Mouse (Mus musculus): ENCODE data around the gene Zbtb3. TPM values are rescaled to one million over a fixed set of nuclear protein-coding genes. Genes with fewer than 3 reads are reported as not detected.

The Zbtb3 gene
- polyA plus RNA-seq (2012; rRNA removed), result 2.4 and 2.5 TPM in 2 replicates

DNA sequence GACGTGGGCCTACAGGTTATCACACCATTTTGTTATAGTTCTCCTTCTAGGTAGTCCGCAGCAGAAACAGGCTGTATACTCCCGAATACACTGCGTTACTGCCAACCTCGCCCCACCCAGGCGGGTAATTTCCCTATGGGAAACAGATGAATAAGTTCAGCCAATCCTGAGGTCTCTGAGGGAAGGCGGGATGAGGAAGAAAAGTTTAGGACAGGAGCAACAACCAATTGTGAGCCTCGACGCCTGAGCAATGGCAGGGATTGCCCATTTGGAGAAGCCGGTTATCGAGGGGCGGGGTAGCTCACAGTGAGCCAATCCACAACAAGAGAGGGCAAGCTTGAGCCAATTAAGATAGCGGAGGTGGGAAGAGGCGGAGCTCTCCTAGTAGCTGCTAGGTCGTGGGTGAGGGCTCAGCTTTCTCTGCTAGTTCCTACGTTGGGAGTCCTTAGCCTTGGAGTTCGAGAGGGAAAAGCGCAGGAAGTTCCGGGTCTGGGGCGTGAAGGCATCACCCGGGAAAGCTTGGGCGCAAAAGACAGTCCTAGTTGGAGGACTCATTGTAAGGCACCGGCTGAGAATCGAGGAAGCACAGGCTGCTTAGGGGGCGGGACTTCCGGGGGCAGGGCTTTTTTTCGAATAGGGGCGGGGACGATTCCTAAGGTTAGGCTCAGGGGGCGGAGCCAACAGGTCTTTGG is at the start of gene Zbtb3:
Gene Zbtb3 (plus strand): TSS at position 426 of the 692 bp plus-strand sequence.
- Histone ChIP-seq H3K36me3 (ENCODE audit: control insufficient read depth, insufficient read depth, low read length) (peaks cover 2% of the 10 kb centered on the region; the same call in 1 of the 2 replicates), H3K4me1 (ENCODE audit: control insufficient read depth, insufficient read depth, insufficient read length) (peaks cover 3% of the 10 kb centered on the region), H3K27ac (ENCODE audit: insufficient read depth, low read length) (peak within 1 kb of the TSS; percentile 76), H3K27me3 (ENCODE audit: control insufficient read depth, insufficient read depth, low read length) (no peaks in the 10 kb centered on the region), H3K4me3 (ENCODE audit: extremely low read depth, insufficient read depth, insufficient read length) (peak within 1 kb of the TSS; percentile 79)
- peak; percentile 91 to 96 for DNase-seq (ENCODE audit: low read depth in 1 of 2, low spot score in 2 of 2)
- WGBS, result under 1% methylated on average over 30 of the region's 30 CpGs
- no peak for TF ChIP-seq CTCF (IDR thresholded peaks at IDR 0.05; ENCODE audit: extremely low read depth, insufficient read depth, insufficient read length, insufficient replicate concordance)
- TF ChIP-seq POLR2A (IDR thresholded peaks at IDR 0.05; ENCODE audit: low read depth, low read length), result peak; percentile 67

DNA sequence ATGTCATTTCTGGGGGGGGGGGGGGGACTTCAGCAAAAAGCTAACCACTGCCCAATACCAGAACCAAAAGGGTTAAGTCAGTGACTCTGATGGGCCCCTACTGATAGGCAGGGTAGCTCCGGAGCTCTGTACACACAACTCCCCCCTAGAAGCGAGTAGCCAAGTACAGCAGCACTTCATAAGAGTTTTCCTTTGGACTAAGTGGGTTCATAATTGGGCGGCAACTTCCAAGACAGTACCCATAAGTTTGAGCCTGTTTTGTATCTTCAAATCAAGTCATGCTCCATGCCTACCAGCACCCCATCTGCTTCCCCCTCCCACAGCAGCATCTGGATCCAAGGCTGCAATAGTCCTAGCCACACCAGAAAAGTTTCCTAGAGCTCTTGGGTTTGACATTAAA is 46.7 kb upstream of the Zbtb3 start:
- no peaks in the 10 kb centered on the region for H3K27me3 ChIP-seq (ENCODE audit: control insufficient read depth, insufficient read depth, low read length)
- H3K36me3 ChIP-seq (ENCODE audit: control insufficient read depth, insufficient read depth, low read length), result peaks cover 10% of the 10 kb centered on the region
- H3K27ac ChIP-seq (ENCODE audit: insufficient read depth, low read length), result no peak overlapping the region
- 75% methylated on average over 3 of the region's 3 CpGs for WGBS
- no peak for TF ChIP-seq CTCF (IDR thresholded peaks at IDR 0.05; ENCODE audit: extremely low read depth, insufficient read depth, insufficient read length, insufficient replicate concordance)
- TF ChIP-seq POLR2A (IDR thresholded peaks at IDR 0.05; ENCODE audit: low read depth, low read length), result no peak
- DNase-seq (ENCODE audit: low read depth in 1 of 2, low spot score in 2 of 2), result no peak
- peaks cover 12% of the 10 kb centered on the region; the same call in 1 of the 2 replicates for H3K4me1 ChIP-seq (ENCODE audit: control insufficient read depth, insufficient read depth, insufficient read length)
- no peak overlapping the region for H3K4me3 ChIP-seq (ENCODE audit: extremely low read depth, insufficient read depth, insufficient read length)

DNA sequence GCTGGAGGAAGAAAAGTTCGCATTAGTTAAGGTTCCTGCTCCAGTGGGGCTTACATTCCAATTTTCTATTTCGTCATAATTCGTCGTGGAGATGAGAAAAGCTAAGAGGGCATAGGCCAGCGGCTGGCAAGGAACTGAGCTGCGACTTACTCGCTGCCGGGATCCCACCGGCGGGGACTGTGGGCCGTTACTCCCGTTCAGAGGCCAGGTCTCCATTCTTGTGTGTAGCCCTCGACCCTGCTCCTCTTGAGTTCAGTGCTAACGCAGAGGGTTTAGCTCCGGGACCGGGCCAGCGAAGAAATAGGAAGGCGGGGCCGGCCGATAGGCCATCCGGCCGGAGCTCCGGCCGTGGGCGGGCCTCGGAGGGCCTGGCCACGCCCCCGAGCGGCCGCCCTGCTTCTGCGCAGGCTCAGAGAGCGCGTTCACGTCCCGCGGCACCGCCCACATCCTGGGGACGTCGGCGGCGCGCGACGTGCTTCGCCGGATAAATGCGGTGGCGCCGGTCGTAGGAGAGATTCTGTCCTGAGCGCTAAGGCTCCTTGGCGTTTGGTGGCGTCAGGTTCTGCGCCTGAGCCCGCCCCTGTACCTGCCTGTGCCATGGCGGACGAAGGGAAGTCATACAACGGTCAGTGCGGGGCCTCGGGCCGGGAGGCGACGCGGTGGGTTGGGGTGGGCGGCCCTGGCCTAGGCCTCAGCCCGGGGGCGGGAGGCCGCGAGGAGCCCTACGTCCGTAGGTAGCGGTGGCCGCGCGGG is 45.5 kb upstream of the Zbtb3 start, which contains the start of gene Nxf1:
Gene Nxf1 (plus strand): TSS at position 439 of the 753 bp plus-strand sequence.
- TF ChIP-seq POLR2A (IDR thresholded peaks at IDR 0.05; ENCODE audit: low read depth, low read length) (peak; percentile 95), CTCF (IDR thresholded peaks at IDR 0.05; ENCODE audit: extremely low read depth, insufficient read depth, insufficient read length, insufficient replicate concordance) (no peak)
- peaks cover 4% of the 10 kb centered on the region for H3K36me3 ChIP-seq (ENCODE audit: control insufficient read depth, insufficient read depth, low read length)
- peak; percentile 83 to 91 for DNase-seq (ENCODE audit: low read depth in 1 of 2, low spot score in 2 of 2)
- H3K4me3 ChIP-seq (ENCODE audit: extremely low read depth, insufficient read depth, insufficient read length), result peak within 1 kb of the TSS; percentile 91
- under 1% methylated on average over 75 of the region's 75 CpGs for WGBS
- H3K27me3 ChIP-seq (ENCODE audit: control insufficient read depth, insufficient read depth, low read length), result no peaks in the 10 kb centered on the region
- peak within 1 kb of the TSS; percentile 92 for H3K27ac ChIP-seq (ENCODE audit: insufficient read depth, low read length)
- peaks cover 12% of the 10 kb centered on the region; the same call in 1 of the 2 replicates for H3K4me1 ChIP-seq (ENCODE audit: control insufficient read depth, insufficient read depth, insufficient read length)

- no peak for DNase-seq (ENCODE audit: low read depth in 1 of 2, low spot score in 2 of 2)
- Histone ChIP-seq H3K4me3 (ENCODE audit: extremely low read depth, insufficient read depth, insufficient read length) (peak overlapping the region; percentile 91), H3K27ac (ENCODE audit: insufficient read depth, low read length) (peak overlapping the region; percentile 92), H3K36me3 (ENCODE audit: control insufficient read depth, insufficient read depth, low read length) (peaks cover 9% of the 10 kb centered on the region), H3K4me1 (ENCODE audit: control insufficient read depth, insufficient read depth, insufficient read length) (peaks cover 12% of the 10 kb centered on the region; the same call in 1 of the 2 replicates), H3K27me3 (ENCODE audit: control insufficient read depth, insufficient read depth, low read length) (no peaks in the 10 kb centered on the region)
- no peak for TF ChIP-seq POLR2A (IDR thresholded peaks at IDR 0.05; ENCODE audit: low read depth, low read length)
- WGBS, result 2% methylated on average over 14 of the region's 14 CpGs
These were observed 44.8 kb upstream of the Zbtb3 start for GRCm38 (mm10) chr19:8757471-8757998.

DNA sequence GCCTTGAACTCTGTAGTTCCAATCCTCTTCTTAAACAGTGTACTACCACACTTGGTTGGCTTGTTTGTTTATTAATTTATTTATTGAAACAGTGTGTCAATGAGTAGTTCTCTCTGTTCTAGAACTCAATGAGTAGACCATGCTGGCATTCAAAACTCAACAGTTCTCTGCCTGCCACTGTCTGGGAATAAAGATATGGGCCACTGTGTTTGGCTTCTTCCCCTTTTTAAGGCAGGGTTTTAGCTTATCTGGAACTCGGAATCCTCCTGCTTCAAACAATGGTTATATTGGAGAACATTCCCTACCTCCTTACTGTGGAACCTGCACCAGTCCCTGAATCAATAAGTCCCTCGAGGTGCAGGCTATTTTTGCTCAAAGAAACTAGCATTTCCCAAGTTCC is 43.5 kb upstream of the Zbtb3 start:
- no peak overlapping the region for H3K4me3 ChIP-seq (ENCODE audit: extremely low read depth, insufficient read depth, insufficient read length)
- DNase-seq (ENCODE audit: low read depth in 1 of 2, low spot score in 2 of 2), result no peak
- H3K27me3 ChIP-seq (ENCODE audit: control insufficient read depth, insufficient read depth, low read length), result no peaks in the 10 kb centered on the region
- peaks cover 16% of the 10 kb centered on the region for H3K36me3 ChIP-seq (ENCODE audit: control insufficient read depth, insufficient read depth, low read length)
- H3K4me1 ChIP-seq (ENCODE audit: control insufficient read depth, insufficient read depth, insufficient read length), result peaks cover 12% of the 10 kb centered on the region; the same call in 1 of the 2 replicates
- no peak for TF ChIP-seq POLR2A (IDR thresholded peaks at IDR 0.05; ENCODE audit: low read depth, low read length)
- TF ChIP-seq CTCF (IDR thresholded peaks at IDR 0.05; ENCODE audit: extremely low read depth, insufficient read depth, insufficient read length, insufficient replicate concordance), result no peak
- H3K27ac ChIP-seq (ENCODE audit: insufficient read depth, low read length), result no peak overlapping the region
- 51% methylated on average over 2 of the region's 2 CpGs for WGBS

GRCm38 (mm10) chr19:8760757-8761156 is 41.6 kb upstream of the Zbtb3 start:
- no peak for DNase-seq (ENCODE audit: low read depth in 1 of 2, low spot score in 2 of 2)

More at GRCm38 (mm10) chr19:8760757-8761156, 41.6 kb upstream of the Zbtb3 start:
- Histone ChIP-seq H3K4me1 (ENCODE audit: control insufficient read depth, insufficient read depth, insufficient read length) (peaks cover 9% of the 10 kb centered on the region; the same call in 1 of the 2 replicates), H3K27ac (ENCODE audit: insufficient read depth, low read length) (no peak overlapping the region), H3K36me3 (ENCODE audit: control insufficient read depth, insufficient read depth, low read length) (peaks cover 33% of the 10 kb centered on the region), H3K27me3 (ENCODE audit: control insufficient read depth, insufficient read depth, low read length) (no peaks in the 10 kb centered on the region), H3K4me3 (ENCODE audit: extremely low read depth, insufficient read depth, insufficient read length) (no peak overlapping the region)
- no peak for TF ChIP-seq CTCF (IDR thresholded peaks at IDR 0.05; ENCODE audit: extremely low read depth, insufficient read depth, insufficient read length, insufficient replicate concordance)
- no peak for TF ChIP-seq POLR2A (IDR thresholded peaks at IDR 0.05; ENCODE audit: low read depth, low read length)
- 93% methylated on average over 2 of the region's 2 CpGs for WGBS
